Mouse (Mus musculus) CD4-positive, CD25-positive, alpha-beta regulatory T cell, adult 4 months (primary cell): ENCODE data around the gene Clint1. TPM values are rescaled to one million over a fixed set of nuclear protein-coding genes. Genes with fewer than 3 reads are reported as not detected.
A peak's percentile ranks its signal among the peaks of the same experiment; 100 is the strongest.

Experiments used
- ATAC-seq: one replicate; pipeline ENCODE4 v1.8.0; 2017
- polyA plus RNA-seq, 2 experiments: library from polyadenylated mRNA; unstranded; fragments of 100-300 nt; shearing (Covaris generic); gene quantifications; one replicate each; pipeline ENCODE4 v1.2.1; 2017

Gene Clint1
- polyA plus RNA-seq, result 10 to 100 TPM; 29.1 to 44.1 TPM

GRCm38 (mm10) chr11:45851516-45852123 is at the start of gene Clint1:
Gene Clint1, plus strand, starts transcription at chr11:45852051.
- ATAC-seq, result peak; percentile 74

DNA sequence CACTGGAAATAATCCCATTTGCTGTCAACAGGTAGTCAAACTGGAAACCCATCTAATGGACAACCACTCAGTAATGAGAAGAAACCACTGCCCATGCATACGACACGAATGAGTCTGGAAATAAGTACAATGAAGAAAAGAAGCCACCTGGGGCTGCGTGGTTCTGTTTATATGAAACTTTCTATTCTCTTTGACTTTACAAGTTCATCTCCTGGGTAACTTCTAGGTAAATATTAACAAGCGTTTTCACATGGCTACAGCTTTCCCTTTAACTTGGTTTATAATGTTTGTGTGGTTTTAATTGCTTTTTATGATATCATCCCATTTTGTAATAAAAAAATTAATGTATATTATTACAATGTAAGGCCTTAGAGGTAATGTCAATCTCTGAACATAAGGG is 47.8 kb upstream of the Clint1 start:
- no peak for ATAC-seq

GRCm38 (mm10) chr11:45805312-45805772 is 46.5 kb upstream of the Clint1 start:
- no peak for ATAC-seq

DNA sequence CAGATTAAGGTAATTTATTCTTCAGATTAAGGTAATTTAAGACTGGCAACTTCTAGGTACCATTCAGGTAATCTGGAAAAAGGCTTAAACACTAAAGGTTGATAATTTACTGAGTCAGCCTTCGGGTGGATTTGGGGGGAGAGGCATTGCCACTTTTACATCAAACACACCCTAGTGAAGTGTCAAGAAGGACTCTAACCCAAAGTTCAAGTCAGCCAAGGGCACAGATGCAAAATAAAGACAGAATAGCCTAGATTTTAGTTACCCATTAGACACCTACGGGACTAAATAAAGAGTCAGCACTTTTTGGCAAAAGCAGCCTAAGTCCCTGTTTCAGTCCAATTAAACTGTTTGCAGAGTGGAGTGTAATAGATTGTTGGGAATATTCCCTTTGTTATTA is 46.0 kb upstream of the Clint1 start:
- no peak for ATAC-seq

DNA sequence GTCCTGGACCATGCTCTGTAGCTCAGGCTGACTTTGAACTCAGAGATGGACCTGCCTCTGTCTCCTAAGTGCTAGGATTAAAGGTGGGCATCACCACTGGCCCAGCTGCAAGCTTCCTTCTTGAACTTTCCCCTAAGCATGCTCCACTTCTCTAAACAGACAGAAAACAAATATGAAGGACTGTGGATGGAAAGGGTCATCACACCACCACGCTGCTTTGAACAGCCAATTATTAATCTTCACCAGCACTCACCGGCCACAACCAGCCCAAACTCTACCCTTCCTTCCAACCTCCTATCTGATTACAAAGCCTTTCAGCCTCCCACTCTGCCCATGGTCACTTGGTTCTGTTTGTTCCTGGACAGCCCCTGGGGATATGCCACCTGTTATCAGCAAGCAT is 45.6 kb upstream of the Clint1 start:
- no peak for ATAC-seq

- ATAC-seq, result no peak
These were observed 45.0 kb upstream of the Clint1 start for GRCm38 (mm10) chr11:45806809-45807208.

DNA sequence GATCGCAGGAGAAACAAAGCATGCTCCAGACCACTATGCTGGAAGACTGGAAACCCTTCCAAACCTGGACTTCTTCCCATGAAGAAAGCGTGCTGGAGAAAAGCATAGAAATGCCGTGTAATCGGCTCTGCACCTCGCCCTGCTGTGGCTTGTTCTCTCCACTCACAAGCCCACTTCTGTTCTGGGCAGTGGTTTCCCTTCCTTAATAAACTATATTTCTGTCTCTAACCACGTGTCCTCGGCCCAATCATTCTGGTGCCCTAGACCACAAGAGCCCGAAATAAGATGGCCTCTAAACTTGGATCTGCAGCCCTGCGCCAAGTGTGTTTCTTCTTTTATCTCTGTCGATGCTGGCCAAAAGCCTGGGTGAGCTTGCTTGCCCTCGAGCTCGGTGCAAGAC is 44.0 kb upstream of the Clint1 start:
- ATAC-seq, result no peak

DNA sequence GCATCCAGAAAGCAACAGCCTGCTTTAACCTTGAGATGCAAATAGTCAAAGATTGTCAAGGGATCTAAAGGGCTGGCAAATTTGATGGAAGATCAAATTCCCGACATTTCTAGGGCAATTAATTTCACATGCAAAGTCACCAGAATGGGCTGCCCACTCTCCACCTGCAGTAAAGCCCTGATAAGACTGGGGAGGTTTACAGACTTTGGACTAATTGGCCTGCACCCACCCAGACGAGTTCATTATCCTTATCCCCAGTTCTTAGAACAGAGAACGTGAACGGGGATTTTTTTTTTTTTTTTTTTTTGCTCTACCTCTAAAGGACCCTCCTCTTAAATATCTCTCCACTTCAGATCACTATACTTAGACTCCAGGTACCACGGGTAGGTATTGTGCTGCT is 42.4 kb upstream of the Clint1 start:
- ATAC-seq, result no peak

- no peak for ATAC-seq
These were observed 41.8 kb upstream of the Clint1 start for GRCm38 (mm10) chr11:45810056-45810455.

DNA sequence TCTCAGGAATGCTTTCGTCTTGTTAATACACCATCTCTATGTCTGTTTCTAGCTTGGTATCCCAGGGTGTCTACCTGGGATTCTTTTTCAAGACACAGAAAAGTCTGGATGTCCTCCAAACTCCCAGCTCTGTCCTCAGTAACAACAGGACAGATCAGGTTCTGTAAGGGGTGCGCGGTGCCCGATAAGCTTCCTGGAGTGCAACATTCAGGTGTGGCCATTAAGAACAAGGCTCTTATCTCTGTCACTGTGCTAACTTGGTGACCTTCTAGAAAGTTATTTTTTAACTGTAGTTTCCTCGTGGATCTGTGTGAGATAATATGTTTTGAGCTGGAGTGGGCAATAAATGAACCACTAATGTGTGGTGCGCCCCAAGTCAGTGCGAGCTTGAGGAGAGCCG is 41.0 kb upstream of the Clint1 start:
- ATAC-seq, result no peak

- no peak for ATAC-seq
These were observed 36.2 kb upstream of the Clint1 start for GRCm38 (mm10) chr11:45815603-45816002.

GRCm38 (mm10) chr11:45816712-45817111 is 35.1 kb upstream of the Clint1 start:
- ATAC-seq, result no peak

- ATAC-seq, result no peak
These were observed 33.9 kb upstream of the Clint1 start for GRCm38 (mm10) chr11:45817996-45818395.

GRCm38 (mm10) chr11:45820930-45821329 is 30.9 kb upstream of the Clint1 start:
- ATAC-seq, result no peak

GRCm38 (mm10) chr11:45830112-45830511 is 21.7 kb upstream of the Clint1 start:
- ATAC-seq, result no peak

DNA sequence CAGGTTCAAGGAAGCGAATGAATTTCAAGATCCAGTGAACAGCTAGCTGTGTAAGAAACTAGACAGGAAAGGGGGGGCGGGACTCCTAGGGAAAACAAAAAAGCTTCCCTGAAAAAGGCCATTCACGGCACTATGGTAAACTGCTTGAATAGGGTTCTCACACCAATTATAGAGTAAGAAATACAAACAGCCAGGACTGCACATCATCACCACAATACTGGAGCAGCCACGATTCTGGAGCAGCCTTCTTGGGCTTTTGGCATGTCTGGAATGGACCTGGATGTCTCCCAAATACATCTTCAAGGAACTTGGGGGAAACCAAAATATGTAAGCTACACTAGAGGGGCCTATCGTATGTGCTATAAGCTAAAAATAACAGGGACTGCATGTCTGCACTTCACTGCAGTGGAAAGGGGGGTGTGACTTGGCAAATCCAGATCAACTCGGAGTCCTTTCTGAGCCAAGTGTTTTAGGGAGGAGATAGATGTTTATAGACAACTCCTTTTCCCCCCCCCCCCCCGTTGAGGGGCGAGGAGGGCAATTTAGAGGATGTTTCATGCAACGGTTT is 21.0 kb upstream of the Clint1 start:
- no peak for ATAC-seq

GRCm38 (mm10) chr11:45831476-45832143 is 20.2 kb upstream of the Clint1 start:
- ATAC-seq, result no peak

DNA sequence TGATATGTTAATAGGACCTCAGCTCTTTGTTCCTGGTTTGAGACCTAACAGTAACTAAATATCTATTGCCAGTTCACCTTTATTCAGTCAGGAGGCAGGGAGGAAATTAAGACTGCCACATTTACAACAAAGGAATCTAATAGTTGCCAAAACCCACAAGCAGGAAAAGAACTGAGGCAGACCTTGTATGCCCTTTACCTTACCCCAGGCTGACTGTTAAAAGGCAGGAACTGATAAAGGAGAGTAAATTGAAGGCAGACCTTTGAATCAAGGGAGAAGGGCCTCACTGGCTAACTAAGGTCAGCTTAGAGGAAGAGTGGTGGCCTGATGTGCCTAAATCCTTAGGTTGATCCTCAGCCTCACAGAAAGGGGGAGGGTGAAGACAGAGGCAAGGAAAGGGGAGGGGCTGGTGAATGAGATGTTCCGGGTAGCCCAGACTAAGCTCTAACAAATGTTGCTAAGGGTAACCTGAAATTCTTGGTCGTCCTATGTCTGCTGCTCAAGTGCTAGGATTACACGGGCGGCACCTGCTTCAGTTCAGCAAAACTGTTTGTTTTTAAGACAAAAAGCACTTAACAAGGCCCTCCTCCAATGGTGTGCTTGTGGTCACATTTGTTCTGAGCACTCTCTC is 16.1 kb upstream of the Clint1 start:
- ATAC-seq, result no peak

- no peak for ATAC-seq
These were observed 14.5 kb upstream of the Clint1 start for GRCm38 (mm10) chr11:45837257-45837817.

GRCm38 (mm10) chr11:45838450-45838849 is 13.4 kb upstream of the Clint1 start:
- no peak for ATAC-seq

DNA sequence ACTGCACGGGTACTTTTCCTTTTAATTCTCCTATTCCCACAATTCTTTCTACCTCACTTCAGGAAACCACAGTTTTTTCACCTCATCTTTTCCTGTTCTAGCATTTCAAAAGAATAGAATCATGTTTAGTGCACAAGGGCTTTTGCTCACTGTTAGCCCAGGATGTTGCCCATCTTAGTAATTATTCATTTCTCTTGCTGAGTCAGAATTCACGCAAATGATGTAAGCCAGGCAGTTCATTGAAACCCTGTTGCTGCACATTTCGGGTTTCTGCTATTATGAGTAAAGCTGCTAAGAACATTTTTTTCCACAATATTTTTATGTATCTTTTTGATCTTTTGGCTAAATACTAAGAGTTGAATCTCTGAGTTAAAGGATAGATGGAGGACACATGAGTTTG is 11.5 kb upstream of the Clint1 start:
- ATAC-seq, result no peak

GRCm38 (mm10) chr11:45846008-45846407 is 5.8 kb upstream of the Clint1 start:
- ATAC-seq, result no peak

DNA sequence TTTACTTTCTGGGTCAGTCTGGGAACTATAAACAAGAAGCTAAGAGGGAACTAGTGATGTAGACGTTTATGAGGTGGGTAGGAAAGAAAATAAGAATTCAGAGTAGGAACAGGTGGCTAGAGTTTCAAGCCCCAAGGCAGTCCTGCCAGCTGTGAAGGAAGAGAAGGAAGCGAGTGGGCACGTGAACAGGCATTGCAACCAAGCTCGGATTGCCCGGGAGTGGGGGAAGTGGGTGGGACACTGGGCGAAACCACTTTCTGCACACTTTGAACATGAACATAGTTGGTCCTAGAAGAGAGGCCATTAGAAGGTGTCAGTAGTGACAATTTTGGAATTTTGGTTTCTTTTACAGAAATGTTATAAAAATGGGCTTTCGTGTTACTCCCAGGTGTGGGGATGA is 4.3 kb upstream of the Clint1 start:
- no peak for ATAC-seq
